Mouse (Mus musculus) kidney, embryonic 16.5 days (tissue): Measurements from ENCODE around the gene Soat1. TPM values are rescaled to one million over a fixed set of nuclear protein-coding genes. Genes with fewer than 3 reads are reported as not detected.

Experiments used
- ATAC-seq: fragments of 200-750 bp; cut with Nextera tagmentation; 2 replicates; pipeline ENCODE4 v1.8.0; 2017; ENCODE audit warnings: moderate TSS enrichment; ENCODE audit not compliant: low FRiP score, low TSS enrichment
- H3K27ac ChIP-seq: fragments of 300-500 bp; sonication (generic); 2 replicates; pipeline ENCODE4 v1.5.1; 2014; ENCODE audit warnings: low read length
- H3K27me3 ChIP-seq: fragments of 300-500 bp; sonication (generic); 2 replicates; pipeline ENCODE4 v1.6.1; 2014; ENCODE audit warnings: low read length, control low read depth, mixed read lengths; ENCODE audit not compliant: insufficient read depth
- H3K36me3 ChIP-seq: fragments of 300-500 bp; sonication (generic); 2 replicates; pipeline ENCODE4 v1.6.1; 2014; ENCODE audit warnings: low read length, control low read depth, mixed read lengths; ENCODE audit not compliant: insufficient read depth
- H3K4me1 ChIP-seq: fragments of 300-500 bp; sonication (generic); 2 replicates; pipeline ENCODE4 v1.6.1; 2014; ENCODE audit warnings: low read length, control low read depth, mixed read lengths; ENCODE audit not compliant: insufficient read depth
- H3K4me2 ChIP-seq: fragments of 300-500 bp; sonication (generic); replicated peaks from 2 replicates; pipeline ENCODE4 v1.6.1; 2014; ENCODE audit warnings: low read depth, low read length
- H3K4me3 ChIP-seq: fragments of 300-500 bp; sonication (generic); 2 replicates; pipeline ENCODE4 v1.5.1; 2014; ENCODE audit warnings: mild to moderate bottlenecking, low read length
- H3K9ac ChIP-seq: fragments of 300-500 bp; sonication (generic); replicated peaks from 2 replicates; pipeline ENCODE4 v1.6.1; 2014; ENCODE audit warnings: low read length
- H3K9me3 ChIP-seq: fragments of 300-500 bp; sonication (generic); 2 replicates; pipeline ENCODE4 v1.6.1; 2016; ENCODE audit warnings: low read length, control low read depth
- WGBS: fragments of 180-500 bp; shearing (Covaris S2); extraction: QIAGEN DNeasy Blood & Tissue Kit; methylation state at CpG from one replicate; pipeline ENCODE4 v1.1.7; 2014; 5-methylcytosine and 5-hydroxymethylcytosine counted together
- polyA plus RNA-seq: library from polyadenylated mRNA; unstranded; fragments of >200 nt; fragmentation: Nextera tagmentation; extraction: Ambion mirVana; gene quantifications from 2 replicates; pipeline ENCODE4 v1.2.1, GENCODE M21; 2015

Soat1 gene
- polyA plus RNA-seq, 1 experiment from 2014 or later = 44.9 TPM

GRCm38 (mm10) chr1:156470557-156470956 is 3.6 kb downstream of the Soat1 start:
- WGBS = 43% methylated on average over 7 of the region's 7 CpGs
- Histone ChIP-seq H3K9ac (no peak overlapping the region), H3K9me3 (peaks cover 12% of the 10 kb centered on the region), H3K27ac (no peak overlapping the region), H3K4me2 (no peak overlapping the region), H3K4me3 (no peak overlapping the region), H3K36me3 (peaks cover 21% of the 10 kb centered on the region), H3K27me3 (no peaks in the 10 kb centered on the region), H3K4me1 (peaks cover 18% of the 10 kb centered on the region)
- peak; percentile 43; the same call in 1 of the 2 replicates for ATAC-seq

GRCm38 (mm10) chr1:156468576-156468975 is 5.6 kb downstream of the Soat1 start:
- peaks cover 12% of the 10 kb centered on the region for H3K9me3 ChIP-seq
- WGBS = 72% methylated on average over 3 of the region's 3 CpGs
- H3K4me3 ChIP-seq = no peak overlapping the region
- H3K27ac ChIP-seq = no peak overlapping the region
- peaks cover 18% of the 10 kb centered on the region for H3K4me1 ChIP-seq
- H3K9ac ChIP-seq = no peak overlapping the region
- ATAC-seq = no peak
- no peak overlapping the region for H3K4me2 ChIP-seq
- H3K27me3 ChIP-seq = no peaks in the 10 kb centered on the region
- H3K36me3 ChIP-seq = peaks cover 27% of the 10 kb centered on the region

GRCm38 (mm10) chr1:156467655-156468255 is 6.4 kb downstream of the Soat1 start:
- Histone ChIP-seq H3K27ac (no peak overlapping the region), H3K27me3 (no peaks in the 10 kb centered on the region), H3K4me2 (no peak overlapping the region), H3K36me3 (peaks cover 27% of the 10 kb centered on the region), H3K9ac (no peak overlapping the region), H3K9me3 (peaks cover 12% of the 10 kb centered on the region), H3K4me3 (no peak overlapping the region), H3K4me1 (peaks cover 18% of the 10 kb centered on the region)
- WGBS = 65% methylated on average over 12 of the region's 12 CpGs
- ATAC-seq = no peak

GRCm38 (mm10) chr1:156464963-156465362 is 9.2 kb downstream of the Soat1 start:
- peaks cover 27% of the 10 kb centered on the region for H3K36me3 ChIP-seq
- no peaks in the 10 kb centered on the region for H3K27me3 ChIP-seq
- 86% methylated on average over 9 of the region's 9 CpGs for WGBS
- no peak overlapping the region for H3K4me2 ChIP-seq
- no peak overlapping the region for H3K27ac ChIP-seq
- no peak for ATAC-seq
- no peak overlapping the region for H3K4me3 ChIP-seq
- peaks cover 12% of the 10 kb centered on the region for H3K9me3 ChIP-seq
- no peak overlapping the region for H3K9ac ChIP-seq
- 0 out of 2 replicates have a peak, but pooled peaks cover under 1% of the 10 kb centered on the region for H3K4me1 ChIP-seq

GRCm38 (mm10) chr1:156463981-156464853 is 9.9 kb downstream of the Soat1 start:
- Histone ChIP-seq H3K4me3 (no peak overlapping the region), H3K27me3 (no peaks in the 10 kb centered on the region), H3K4me1 (0 out of 2 replicates have a peak, but pooled peaks cover 4% of the 10 kb centered on the region), H3K9me3 (peaks cover 9% of the 10 kb centered on the region), H3K36me3 (peaks cover 23% of the 10 kb centered on the region), H3K4me2 (no peak overlapping the region), H3K9ac (no peak overlapping the region), H3K27ac (no peak overlapping the region)
- ATAC-seq = no peak
- 94% methylated on average over 8 of the region's 8 CpGs for WGBS

- H3K4me1 ChIP-seq = 0 out of 2 replicates have a peak, but pooled peaks cover 4% of the 10 kb centered on the region
- H3K36me3 ChIP-seq = peaks cover 20% of the 10 kb centered on the region
- 70% methylated on average over 12 of the region's 12 CpGs for WGBS
- H3K27ac ChIP-seq = no peak overlapping the region
- no peak overlapping the region for H3K4me2 ChIP-seq
- no peak overlapping the region for H3K9ac ChIP-seq
- H3K9me3 ChIP-seq = peaks cover 7% of the 10 kb centered on the region
- H3K27me3 ChIP-seq = no peaks in the 10 kb centered on the region
- no peak overlapping the region for H3K4me3 ChIP-seq
- no peak for ATAC-seq
Measured at GRCm38 (mm10) chr1:156462273-156462991, 11.7 kb downstream of the Soat1 start.

GRCm38 (mm10) chr1:156461036-156461435 is 13.1 kb downstream of the Soat1 start:
- H3K4me3 ChIP-seq = no peak overlapping the region
- WGBS = 81% methylated on average over 6 of the region's 6 CpGs
- H3K4me2 ChIP-seq = no peak overlapping the region
- H3K9me3 ChIP-seq = peaks cover 1% of the 10 kb centered on the region
- H3K4me1 ChIP-seq = 0 out of 2 replicates have a peak, but pooled peaks cover 4% of the 10 kb centered on the region
- ATAC-seq = no peak
- H3K27ac ChIP-seq = no peak overlapping the region
- H3K36me3 ChIP-seq = peaks cover 11% of the 10 kb centered on the region; the same call in 1 of the 2 replicates
- H3K27me3 ChIP-seq = no peaks in the 10 kb centered on the region
- no peak overlapping the region for H3K9ac ChIP-seq

GRCm38 (mm10) chr1:156460216-156460615 is 13.9 kb downstream of the Soat1 start:
- H3K4me3 ChIP-seq = no peak overlapping the region
- H3K9me3 ChIP-seq = no peaks in the 10 kb centered on the region
- 0 out of 2 replicates have a peak, but pooled peaks cover 4% of the 10 kb centered on the region for H3K36me3 ChIP-seq
- H3K9ac ChIP-seq = no peak overlapping the region
- WGBS = 88% methylated on average over 4 of the region's 4 CpGs
- no peak for ATAC-seq
- H3K4me2 ChIP-seq = no peak overlapping the region
- no peaks in the 10 kb centered on the region for H3K27me3 ChIP-seq
- 0 out of 2 replicates have a peak, but pooled peaks cover 4% of the 10 kb centered on the region for H3K4me1 ChIP-seq
- no peak overlapping the region for H3K27ac ChIP-seq

- no peaks in the 10 kb centered on the region for H3K9me3 ChIP-seq
- H3K27me3 ChIP-seq = no peaks in the 10 kb centered on the region
- no peak overlapping the region for H3K4me3 ChIP-seq
- H3K4me2 ChIP-seq = no peak overlapping the region
- 0 out of 2 replicates have a peak, but pooled peaks cover 4% of the 10 kb centered on the region for H3K4me1 ChIP-seq
- H3K36me3 ChIP-seq = 0 out of 2 replicates have a peak, but pooled peaks cover 3% of the 10 kb centered on the region
- no peak overlapping the region for H3K9ac ChIP-seq
- H3K27ac ChIP-seq = no peak overlapping the region
- no peak for ATAC-seq
- 55% methylated on average over 3 of the region's 3 CpGs for WGBS
Measured at GRCm38 (mm10) chr1:156459690-156460089, 14.4 kb downstream of the Soat1 start.
